Mouse (Mus musculus) macrophage (primary cell): ENCODE results near the gene Chst4. TPM values are rescaled to one million over a fixed set of nuclear protein-coding genes. Genes with fewer than 3 reads are reported as not detected.

Experiments
- H3K27ac ChIP-seq: fragments of 350-480 bp; formaldehyde crosslinking; 2 replicates; pipeline ENCODE4 v1.9.0; 2021
- H3K36me3 ChIP-seq: fragments of 350-480 bp; formaldehyde crosslinking; 2 replicates; pipeline ENCODE4 v1.9.0; 2021; ENCODE audit errors: inconsistent target
- H3K4me3 ChIP-seq: fragments of 350-480 bp; formaldehyde crosslinking; 2 replicates; pipeline ENCODE4 v1.9.0; 2021; ENCODE audit errors: inconsistent target
- H3K79me2 ChIP-seq: fragments of 350-480 bp; formaldehyde crosslinking; 2 replicates; pipeline ENCODE4 v1.9.0; 2021; ENCODE audit errors: inconsistent target
- WGBS: methylation state at CpG from one replicate; pipeline ENCODE4 v1.1.7; 2026; ENCODE audit warnings: inconsistent platforms; ENCODE audit not compliant: missing documents; 5-methylcytosine and 5-hydroxymethylcytosine counted together
- polyA plus RNA-seq: library from polyadenylated mRNA; stranded (reverse); fragments of 250-400 nt; gene quantifications from 3 replicates; pipeline ENCODE4 v1.2.4, GENCODE M21; 2018; ENCODE audit warnings: inconsistent platforms
- total RNA-seq, 78 experiments: library from RNA; depleted of rRNA; stranded (reverse); fragments of 250-400 nt; gene quantifications; 1 replicate in 9 of 78; 2 replicates in 24 of 78; 3 replicates in 43 of 78; 4 replicates in 2 of 78; pipeline ENCODE4 v1.2.4; 2018; ENCODE audit warnings: inconsistent platforms in 56 of 78

Gene Chst4
- not detected for total RNA-seq (2018; cell fraction: chromatin; rRNA removed)
- not detected for total RNA-seq (2018; cell fraction: cytosol; rRNA removed)
- total RNA-seq (2018; cell fraction: nucleus; rRNA removed), result not detected
- polyA plus RNA-seq, result not detected in 3 replicates

DNA sequence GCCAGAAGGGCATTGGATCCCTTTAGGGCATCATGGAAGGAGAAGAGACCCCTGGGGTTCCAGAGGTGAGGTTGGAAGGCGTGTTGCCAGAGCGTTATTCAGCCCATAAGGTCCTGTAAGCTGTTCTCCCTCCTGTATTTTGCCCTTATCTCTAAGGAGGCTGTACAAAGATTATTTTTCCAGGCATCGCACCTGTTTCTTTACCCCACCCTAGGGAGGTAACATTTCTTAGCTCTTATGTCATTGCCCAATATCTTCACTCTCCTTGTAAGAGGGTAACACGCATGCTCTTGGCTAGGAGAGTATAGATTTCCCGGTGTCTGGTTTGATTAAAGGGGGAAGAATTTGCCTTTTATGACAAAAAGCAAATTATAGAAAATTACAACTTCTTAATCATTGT, at the start of gene Chst4:
Gene Chst4 (minus strand): TSS at position 82 of the 400 bp plus-strand sequence.
- Histone ChIP-seq H3K4me3 (no peak within 1 kb of the TSS), H3K27ac (no peak within 1 kb of the TSS), H3K36me3 (no peaks in the 10 kb centered on the region), H3K79me2 (no peaks in the 10 kb centered on the region)
- 94% methylated on average over 5 of the region's 5 CpGs for WGBS

DNA sequence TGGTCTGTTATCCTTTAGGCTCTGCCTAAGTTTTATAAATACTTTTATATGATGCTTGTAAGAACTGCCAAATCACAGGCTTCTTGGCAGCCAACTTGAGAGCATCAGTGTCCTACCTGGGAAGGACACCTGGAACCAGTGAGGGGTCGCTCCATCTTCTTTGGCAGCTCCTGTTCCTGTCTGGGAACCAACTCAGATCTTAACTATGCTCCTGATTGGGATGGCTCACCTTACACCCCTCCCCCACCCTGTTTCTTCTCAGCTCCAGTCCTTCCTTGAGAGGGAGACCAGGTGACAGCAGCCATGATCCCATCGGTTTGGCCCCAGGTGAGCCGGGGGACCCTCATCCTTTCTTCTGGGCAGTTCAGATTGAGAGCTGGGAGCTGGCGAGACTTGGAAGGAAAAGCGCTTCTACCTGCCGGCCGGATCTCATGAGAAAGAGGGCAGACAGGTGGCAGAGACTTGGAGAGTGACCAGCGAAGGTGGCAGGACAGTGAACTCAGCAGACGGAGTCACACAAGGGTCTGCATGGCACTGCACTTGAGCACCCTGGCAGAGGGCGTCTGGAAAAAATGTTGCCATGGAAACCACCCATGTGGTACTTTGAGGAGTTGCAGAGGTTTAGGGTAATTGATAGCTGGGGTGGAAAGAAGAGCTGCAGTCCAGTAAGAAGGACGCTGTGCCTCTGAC, 43.0 kb upstream of the Chst4 start:
- 88% methylated on average over 10 of the region's 11 CpGs for WGBS
- Histone ChIP-seq H3K36me3 (no peaks in the 10 kb centered on the region), H3K27ac (no peak overlapping the region), H3K79me2 (no peaks in the 10 kb centered on the region), H3K4me3 (no peak overlapping the region)

DNA sequence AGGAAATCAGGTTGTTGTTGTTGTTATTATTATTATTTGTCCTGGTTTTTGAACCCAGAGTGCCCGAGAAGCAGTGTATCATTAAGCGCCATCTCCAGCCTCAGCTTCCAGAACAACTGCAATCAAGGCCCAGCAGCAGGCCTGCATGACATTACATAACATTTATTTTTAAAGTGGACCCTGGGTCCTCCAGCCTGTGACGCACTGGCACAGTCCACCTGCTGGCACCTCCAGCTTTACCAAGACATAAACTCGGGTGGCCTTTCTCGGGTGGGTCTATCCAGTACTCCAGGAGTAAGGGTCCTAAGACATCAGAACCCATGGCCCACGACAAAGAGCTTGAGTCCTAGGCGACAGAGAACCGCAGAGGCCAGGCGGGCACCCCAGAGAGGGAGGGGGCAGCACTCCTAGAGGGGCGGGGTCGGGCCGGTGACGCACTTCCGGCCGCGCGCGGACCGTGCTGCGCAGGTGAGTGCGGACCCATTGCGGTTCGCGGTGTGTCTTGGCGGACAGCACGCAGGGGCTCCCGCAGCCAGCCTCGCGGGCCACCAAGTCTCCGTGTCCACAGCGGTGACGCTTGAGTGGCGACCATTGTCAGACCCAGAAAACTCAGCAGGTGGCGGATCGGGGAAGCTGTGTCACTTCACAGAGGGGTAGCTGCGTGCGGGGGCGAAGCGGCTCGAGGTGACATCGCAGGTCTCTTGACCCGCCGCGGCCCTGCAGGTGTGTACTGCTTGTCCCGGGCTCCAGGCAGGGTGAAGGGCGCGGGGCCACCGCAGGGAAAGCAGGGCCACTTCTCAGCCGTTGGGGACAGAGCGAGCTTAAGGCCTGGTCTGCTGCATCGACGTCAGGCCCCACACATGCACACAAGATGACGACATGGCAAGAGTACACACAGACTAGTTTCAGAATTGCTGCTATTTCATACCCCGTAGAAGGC, 40.0 kb upstream of the Chst4 start, which contains the start of gene Zfp612:
Gene Zfp612 (plus strand): TSS at position 465 of the 940 bp plus-strand sequence.
- Histone ChIP-seq H3K36me3 (no peaks in the 10 kb centered on the region), H3K27ac (no peak within 1 kb of the TSS), H3K4me3 (no peak within 1 kb of the TSS), H3K79me2 (no peaks in the 10 kb centered on the region)
- whole genome bisulfite sequencing, result 12% methylated on average over 53 of the region's 54 CpGs

DNA sequence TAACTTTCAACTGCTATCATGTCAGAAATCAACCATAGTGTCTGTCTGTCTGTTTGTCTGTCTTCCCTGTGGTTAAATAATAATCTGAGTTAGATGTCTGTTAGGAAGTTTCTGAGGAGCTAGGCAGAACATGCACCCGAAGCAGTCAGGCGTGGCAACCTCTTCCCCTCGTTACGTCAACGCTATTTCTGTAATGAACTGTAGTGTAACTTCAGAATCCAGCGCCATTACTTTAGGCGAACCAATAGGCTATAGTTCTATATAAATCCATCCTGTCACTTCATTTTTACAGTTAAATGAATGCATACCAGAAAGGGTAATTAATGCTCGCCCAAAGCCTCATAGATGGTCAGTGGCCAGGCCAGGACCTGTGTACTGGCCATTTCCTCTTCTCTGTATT, 35.0 kb upstream of the Chst4 start:
- WGBS, result 89% methylated on average over 8 of the region's 8 CpGs
- H3K27ac ChIP-seq, result no peak overlapping the region
- H3K4me3 ChIP-seq, result no peak overlapping the region
- H3K79me2 ChIP-seq, result no peaks in the 10 kb centered on the region
- H3K36me3 ChIP-seq, result no peaks in the 10 kb centered on the region

DNA sequence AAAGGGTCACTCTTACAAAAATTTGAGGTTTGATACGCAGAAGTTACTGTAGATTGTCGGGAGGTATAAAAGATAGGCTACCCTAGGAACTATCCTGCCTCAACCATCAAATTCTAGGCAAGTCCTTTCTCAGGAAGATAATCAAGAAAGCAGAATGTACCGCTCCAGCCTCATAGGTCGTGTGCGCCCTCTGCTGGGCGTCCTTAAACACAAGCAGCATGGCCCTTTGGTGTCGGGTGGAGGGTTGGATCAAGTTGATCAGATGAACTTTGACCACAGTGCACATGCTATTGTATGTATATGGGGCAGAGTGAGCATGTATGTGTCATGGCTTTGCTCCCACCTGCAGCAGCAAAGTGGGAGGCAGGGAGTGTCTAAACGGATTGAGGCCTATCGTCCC, 32.1 kb upstream of the Chst4 start:
- Histone ChIP-seq H3K4me3 (no peak overlapping the region), H3K36me3 (no peaks in the 10 kb centered on the region)
- WGBS, result 19% methylated on average over 9 of the region's 9 CpGs

GRCm38 (mm10) chr8:110069706-110070105, 30.2 kb upstream of the Chst4 start:
- H3K36me3 ChIP-seq, result no peaks in the 10 kb centered on the region
- H3K27ac ChIP-seq, result no peak overlapping the region
- H3K4me3 ChIP-seq, result no peak overlapping the region
- H3K79me2 ChIP-seq, result no peaks in the 10 kb centered on the region
- 82% methylated on average over 4 of the region's 4 CpGs for WGBS

More for the DNA sequence above, 32.1 kb upstream of the Chst4 start:
- Histone ChIP-seq H3K79me2 (no peaks in the 10 kb centered on the region), H3K27ac (no peak overlapping the region)

DNA sequence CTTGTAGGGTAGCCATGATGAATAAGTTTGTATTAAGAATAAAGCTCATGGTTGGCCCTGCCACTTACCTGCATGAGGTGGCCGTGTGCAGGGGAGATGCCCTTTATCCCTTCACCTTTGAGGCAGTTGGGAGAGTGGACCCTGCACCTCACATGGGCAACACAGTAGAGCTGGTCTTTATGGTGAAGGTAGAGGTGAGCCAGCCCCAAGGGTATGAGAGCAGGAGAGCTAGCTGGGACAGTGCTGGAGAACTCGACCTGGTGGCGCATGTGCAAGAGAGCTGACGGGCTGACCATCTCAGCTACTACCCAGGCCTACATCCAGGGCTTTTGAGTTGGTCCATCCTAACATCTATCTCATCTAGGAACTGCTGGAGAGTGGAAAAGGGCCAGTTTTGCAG, 26.1 kb upstream of the Chst4 start:
- Histone ChIP-seq H3K36me3 (no peaks in the 10 kb centered on the region), H3K4me3 (no peak overlapping the region), H3K79me2 (no peaks in the 10 kb centered on the region), H3K27ac (no peak overlapping the region)
- 100% methylated on average over 4 of the region's 4 CpGs for WGBS

DNA sequence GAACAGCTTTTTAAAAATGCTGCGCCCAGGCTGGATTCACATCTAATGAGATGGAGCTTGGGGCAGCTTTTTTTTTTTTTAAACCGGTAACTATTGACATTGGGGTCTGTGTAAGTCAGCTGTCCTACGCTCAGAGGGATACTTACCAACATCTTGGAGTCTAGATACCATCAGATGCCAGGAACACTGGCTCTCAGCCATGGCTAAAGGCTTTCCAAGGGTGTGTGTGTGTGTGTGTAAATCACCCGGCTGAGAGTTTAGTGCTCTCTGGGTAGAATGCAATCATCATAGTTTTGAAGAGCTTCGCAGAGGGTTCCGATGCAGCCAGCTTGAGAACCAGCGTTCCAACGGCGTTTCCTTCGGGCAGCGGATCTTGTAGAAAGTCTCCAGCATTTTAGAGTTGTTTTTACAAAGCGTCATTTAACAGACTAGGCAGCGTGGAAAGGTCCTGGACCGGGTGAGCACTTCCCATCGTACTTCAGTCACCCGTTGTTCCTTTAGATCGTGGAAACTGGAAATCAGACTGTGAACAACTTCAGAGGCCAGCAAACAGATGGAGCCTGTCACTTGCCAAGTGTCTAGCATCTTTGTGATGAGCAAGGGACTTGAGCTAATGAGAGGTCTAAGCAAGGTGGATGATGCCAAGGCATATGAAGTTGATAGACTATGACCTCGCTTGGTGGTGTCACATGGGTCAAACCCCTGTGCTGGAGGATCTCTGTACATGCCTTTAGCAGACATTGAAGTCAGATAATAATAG, 25.2 kb upstream of the Chst4 start:
- WGBS, result 94% methylated on average over 18 of the region's 18 CpGs
- Histone ChIP-seq H3K4me3 (no peak overlapping the region), H3K79me2 (no peaks in the 10 kb centered on the region), H3K36me3 (no peaks in the 10 kb centered on the region), H3K27ac (no peak overlapping the region)

DNA sequence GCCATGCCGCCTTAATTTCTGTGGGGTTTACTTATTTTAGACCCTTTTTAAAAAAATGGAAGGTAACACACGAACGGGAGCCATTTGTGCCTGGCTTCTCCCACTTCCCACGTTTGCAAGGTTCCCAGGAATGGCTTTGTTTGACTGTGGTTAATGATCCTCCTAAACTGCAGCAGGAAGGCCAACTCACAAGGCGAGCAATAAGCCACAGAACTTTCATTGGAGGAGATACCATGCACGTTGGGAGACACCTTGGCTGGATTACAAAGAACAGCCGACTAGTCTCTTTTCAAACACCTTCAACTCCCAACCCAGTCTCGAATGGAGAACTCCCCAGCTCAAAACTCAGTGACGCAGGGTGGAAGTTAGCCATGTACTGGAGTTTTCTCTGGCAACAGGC, 24.6 kb upstream of the Chst4 start:
- Histone ChIP-seq H3K36me3 (no peaks in the 10 kb centered on the region), H3K27ac (no peak overlapping the region), H3K79me2 (no peaks in the 10 kb centered on the region), H3K4me3 (no peak overlapping the region)
- WGBS, result 77% methylated on average over 9 of the region's 9 CpGs

DNA sequence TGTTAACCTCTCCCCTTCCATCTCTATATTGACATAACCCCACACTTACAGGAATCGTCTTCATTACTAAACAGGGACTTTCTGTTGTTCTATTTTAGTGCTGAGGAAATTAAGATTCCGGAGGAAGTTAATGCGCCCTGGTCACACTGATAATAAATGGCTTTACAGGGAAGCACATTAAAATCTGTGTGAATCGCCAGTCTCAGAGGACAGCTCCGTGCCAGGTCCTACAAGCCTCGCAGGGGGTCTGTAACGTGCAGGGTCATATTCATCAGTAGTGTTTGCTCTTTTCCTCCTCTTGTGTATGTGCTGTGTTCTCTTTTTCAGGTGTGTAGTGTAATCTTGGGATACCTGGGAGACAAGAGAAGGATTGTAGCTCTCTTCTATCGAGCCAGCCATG, 18.7 kb upstream of the Chst4 start:
- 75% methylated on average over 8 of the region's 8 CpGs for WGBS
- H3K79me2 ChIP-seq, result no peaks in the 10 kb centered on the region

DNA sequence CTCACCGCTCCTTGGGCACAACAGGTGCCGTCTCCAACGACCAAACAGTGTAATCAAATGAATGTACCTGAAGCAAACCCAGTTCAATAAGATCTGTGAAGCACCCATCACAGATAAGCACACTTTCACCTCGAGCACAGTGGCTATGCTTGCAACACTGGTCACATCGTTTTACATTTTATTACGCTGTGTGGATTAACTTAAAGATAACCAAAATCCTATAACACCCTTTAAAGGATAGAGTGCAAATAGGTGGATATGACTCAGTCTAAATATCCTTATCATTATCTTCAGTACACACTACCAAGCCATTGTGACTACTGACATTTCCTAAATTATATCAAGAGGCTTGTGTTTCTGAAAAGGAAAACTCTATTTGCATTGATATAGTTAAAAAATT, 11.7 kb upstream of the Chst4 start:
- H3K27ac ChIP-seq, result no peak overlapping the region
- no peaks in the 10 kb centered on the region for H3K79me2 ChIP-seq
- WGBS, result 75% methylated on average over 4 of the region's 6 CpGs
- no peaks in the 10 kb centered on the region for H3K36me3 ChIP-seq
- H3K4me3 ChIP-seq, result no peak overlapping the region

More for the DNA sequence above, 18.7 kb upstream of the Chst4 start:
- Histone ChIP-seq H3K27ac (no peak overlapping the region), H3K4me3 (no peak overlapping the region), H3K36me3 (no peaks in the 10 kb centered on the region)

GRCm38 (mm10) chr8:110040509-110040908, 969 bp upstream of the Chst4 start:
- H3K36me3 ChIP-seq, result no peaks in the 10 kb centered on the region
- 88% methylated on average over 3 of the region's 4 CpGs for WGBS

DNA sequence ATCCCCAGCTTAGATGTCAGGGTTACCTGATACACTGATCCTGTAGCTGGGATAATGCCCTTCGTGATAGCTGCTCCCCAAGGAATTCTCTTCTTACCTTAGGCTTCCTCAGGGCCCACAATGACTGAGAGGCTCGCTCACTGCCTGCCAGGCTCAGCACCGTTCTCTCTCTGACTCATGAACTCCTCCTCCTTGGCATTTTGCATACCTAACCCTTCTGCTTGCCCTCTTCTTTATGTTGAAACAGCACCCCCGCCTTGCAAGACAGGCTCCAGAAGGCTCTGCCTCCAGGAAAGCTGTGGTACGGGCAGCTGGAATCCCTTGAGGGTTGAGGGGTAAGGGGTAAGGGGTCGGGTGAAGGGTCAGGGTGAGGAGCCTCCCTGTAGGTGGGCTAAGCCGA, 324 bp downstream of the Chst4 start:
- Histone ChIP-seq H3K79me2 (no peaks in the 10 kb centered on the region), H3K27ac (no peak overlapping the region), H3K36me3 (no peaks in the 10 kb centered on the region), H3K4me3 (no peak overlapping the region)
- 80% methylated on average over 7 of the region's 7 CpGs for WGBS

More at GRCm38 (mm10) chr8:110040509-110040908, 969 bp upstream of the Chst4 start:
- no peak overlapping the region for H3K27ac ChIP-seq
- H3K79me2 ChIP-seq, result no peaks in the 10 kb centered on the region
- no peak overlapping the region for H3K4me3 ChIP-seq

- H3K4me3 ChIP-seq, result no peak overlapping the region
- H3K27ac ChIP-seq, result no peak overlapping the region
- WGBS, result 47% methylated on average over 2 of the region's 2 CpGs
- H3K36me3 ChIP-seq, result no peaks in the 10 kb centered on the region
- no peaks in the 10 kb centered on the region for H3K79me2 ChIP-seq
Observed at GRCm38 (mm10) chr8:110036156-110036555, 3.4 kb downstream of the Chst4 start.
